Mouse (Mus musculus): ENCODE measurements at regions not wholly inside any gene's neighbourhood (a gene's known extent, or its start where the extent isn't known, plus 50 kb on each side); places are given as distances from the start of the nearest gene placed in this dataset.

DNA sequence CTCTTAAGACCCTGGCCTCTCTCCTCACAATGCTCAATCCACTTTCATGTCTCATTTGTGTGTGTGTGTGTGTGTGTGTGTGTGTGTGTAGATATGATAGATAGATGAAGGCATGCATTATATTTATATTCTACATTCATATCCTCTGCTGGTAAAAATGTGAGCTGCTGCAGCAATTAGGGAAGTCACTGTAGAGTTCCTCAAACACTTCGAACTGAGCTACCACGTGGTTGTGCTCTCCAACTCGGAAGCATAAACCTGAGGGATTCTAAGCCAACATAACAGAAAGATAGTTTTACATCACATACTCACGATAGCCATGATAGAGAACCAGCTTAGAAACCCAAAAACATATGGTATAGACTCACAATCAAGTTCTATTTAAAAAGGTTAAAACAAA is 565.5 kb upstream of the B3galt2 start:
- no peak for DNase-seq

DNA sequence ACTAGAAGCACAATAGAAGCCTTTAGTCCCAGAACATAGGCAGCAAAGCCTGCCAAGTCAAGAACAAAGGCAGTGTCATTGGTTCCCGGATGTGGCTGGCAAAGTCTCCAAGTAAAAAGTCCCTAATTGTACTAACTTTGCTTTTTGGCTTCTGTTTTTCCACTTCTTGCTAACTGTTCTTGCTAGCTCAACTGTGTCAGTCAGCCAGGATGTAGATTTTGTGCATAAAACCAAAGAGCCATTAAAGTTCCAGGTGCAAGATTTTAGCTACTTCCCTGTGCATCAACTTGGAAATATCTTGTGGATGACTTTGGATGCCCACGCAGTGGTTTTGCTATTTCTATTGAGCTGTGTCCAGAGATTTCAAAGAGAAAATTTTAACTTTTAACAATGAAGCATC is 560.0 kb upstream of the B3galt2 start:
- no peak for DNase-seq

DNA sequence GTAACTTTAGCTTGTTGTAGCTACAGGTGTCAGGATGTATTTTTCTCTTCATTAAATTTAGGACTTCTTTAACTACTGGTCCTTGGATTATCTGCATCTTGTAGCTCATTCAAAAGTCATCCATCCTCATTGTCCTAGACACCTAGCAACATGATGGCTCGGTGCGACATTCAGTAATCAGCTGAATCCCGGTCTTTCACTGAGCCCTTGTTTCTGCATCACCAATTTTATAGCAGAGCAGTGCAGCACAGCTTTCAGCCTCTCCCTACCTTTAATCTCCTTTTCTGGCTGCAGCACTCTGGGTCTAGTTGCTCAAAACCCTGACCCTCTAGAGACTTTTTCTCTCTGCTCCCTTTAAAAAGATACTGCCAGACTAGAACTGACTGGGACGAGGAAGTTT is 543.6 kb upstream of the B3galt2 start:
- DNase-seq, result no peak

DNA sequence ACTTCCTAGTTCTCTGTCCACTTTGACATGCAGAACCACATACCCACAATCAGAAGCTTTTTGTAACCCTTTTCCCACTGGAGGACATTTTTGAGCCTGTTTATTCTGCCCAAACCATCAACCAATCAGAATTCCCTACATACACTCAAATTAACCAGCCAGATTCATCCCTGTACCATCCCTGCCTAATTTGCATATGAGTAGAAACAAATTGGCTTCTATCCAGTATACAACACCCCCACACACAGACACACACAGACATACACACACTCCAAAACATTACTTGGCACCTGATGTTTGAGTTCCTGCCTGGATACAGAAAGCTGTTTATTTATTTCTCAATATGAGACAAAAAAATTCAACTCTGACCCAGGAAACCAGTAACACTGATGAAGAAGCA is 542.2 kb upstream of the B3galt2 start:
- no peak for DNase-seq

DNA sequence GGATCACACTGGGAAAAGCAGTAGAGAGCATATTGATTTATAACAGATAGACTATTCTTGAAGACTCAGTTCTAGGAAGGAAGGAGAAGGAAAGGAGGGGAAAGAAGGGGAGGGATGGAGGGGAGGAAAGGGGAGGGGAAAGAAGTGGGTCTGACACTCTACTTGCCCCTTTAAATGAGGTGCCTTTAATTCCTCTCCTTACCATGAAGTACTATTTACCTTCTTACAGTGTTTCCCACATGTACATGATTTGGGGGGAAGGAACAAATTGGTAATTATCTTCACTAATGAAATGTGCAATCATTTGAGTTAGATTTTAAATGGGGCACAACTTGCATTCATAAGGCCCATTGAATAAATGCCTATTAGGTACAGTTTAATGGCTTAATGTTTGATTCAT is 518.3 kb upstream of the B3galt2 start:
- no peak for DNase-seq

DNA sequence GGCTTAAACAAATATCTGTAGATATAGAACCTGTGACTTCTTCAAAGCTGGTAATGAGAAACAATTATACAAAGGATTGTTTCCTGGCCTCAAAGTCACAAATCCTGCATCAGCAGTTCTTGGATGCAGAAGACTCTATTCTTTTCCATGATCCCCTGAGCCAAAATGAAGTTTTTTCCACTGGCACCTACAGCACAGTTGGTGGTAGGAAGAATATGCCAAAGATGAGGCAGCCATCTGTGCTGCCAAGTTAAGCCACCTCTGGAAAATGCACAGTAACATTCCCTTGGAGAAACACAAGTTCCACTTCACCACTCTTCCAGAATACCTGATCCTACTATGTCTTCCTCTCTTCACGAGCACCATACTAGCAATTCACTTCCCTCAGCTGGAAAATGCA is 510.2 kb upstream of the B3galt2 start:
- DNase-seq, result no peak

DNA sequence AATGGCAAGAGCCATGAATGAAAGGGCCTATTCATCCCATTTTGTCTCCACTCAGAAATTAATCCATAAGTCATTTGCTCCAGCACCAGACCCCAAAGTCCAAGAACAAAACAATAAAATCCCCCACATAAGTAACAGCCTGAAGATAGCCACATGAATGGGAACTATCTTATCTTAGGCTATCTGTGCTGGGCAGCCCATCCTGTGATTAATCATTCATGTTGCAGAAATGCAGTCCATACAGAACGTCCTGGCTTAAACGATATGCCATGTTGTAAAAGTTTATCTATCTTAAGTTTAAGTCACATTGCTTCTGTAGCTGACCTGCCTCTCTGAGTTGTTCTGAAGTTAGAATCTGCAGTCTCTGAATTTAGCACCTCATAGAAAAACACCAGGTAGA is 507.7 kb upstream of the B3galt2 start:
- DNase-seq, result no peak

DNA sequence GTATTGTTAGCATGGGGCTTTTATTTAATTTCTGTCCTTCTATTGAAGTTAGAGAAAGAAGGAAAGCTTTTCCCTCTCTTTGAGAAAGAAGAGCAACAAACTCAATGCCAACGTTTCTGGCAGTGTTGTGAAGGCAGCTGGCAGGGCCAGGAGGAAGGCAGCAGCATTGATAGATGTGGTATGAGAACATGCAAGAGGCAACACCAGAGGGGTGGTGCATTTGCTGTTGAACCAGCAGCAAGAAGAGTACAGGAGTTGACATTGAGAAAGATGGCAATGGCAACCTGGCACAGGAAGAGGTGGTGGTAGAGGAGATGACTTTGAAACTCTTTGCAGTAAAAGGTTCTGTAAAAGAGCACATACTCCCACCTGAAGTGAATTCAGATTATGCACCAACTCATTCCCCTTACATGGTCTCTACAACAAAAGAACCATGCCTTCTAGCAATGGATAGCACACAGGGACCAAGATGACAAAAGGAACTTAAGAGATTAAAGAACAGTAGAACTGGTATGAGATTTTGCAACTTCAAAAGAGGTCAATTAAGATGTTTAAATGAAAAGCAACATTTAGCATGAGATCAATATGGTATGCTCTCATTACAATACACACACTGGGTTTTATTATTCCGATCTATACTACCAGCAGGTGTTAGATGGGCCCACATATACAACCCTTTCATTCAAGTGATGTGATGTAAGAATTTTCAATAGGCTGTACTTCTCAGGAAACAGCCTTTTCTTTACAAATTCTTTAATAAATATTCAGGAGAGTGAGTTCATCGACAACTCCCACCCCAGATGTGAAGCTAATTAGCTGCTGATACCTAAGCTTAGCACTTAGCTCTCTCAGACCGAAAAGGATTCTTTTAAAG is 495.1 kb upstream of the B3galt2 start:
- no peak for DNase-seq

DNA sequence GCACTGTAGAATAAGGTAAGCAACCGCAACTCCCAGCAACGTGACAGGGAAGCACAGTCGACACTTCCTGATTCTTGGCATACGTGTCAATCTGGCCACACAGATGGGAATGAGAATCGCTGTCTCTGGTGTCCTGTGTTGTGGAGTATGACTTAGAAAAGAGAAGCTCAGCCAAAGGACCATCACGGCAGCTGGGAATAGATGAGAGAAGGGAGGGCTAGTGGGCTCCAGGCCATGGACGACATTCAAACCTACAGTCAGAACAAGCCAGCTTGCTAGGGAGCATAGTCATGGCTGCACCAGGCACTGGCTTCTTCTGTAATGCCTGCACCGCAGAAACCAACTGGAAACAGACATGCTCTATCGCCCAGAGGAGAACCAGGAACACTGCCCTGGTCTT is 469.2 kb upstream of the B3galt2 start:
- DNase-seq, result no peak

DNA sequence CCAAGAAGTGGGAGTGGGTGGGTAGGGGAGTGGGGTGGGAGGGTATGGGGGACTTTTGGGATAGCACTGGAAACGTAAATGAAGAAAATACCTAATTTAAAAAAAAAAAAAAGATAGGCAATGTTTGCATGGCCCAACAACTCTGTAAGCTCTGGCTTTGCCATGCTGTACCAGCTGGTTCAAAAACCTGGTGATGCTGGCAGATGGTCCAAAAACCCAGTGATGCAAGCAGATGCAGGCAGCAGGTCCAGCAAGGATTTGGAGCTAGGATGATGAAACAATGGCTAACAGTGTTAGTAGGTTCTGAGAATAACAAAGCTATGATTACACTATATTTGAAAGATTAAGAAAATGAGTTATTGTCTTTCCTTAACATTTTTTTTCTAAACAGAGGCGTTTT is 466.6 kb upstream of the B3galt2 start:
- no peak for DNase-seq

DNA sequence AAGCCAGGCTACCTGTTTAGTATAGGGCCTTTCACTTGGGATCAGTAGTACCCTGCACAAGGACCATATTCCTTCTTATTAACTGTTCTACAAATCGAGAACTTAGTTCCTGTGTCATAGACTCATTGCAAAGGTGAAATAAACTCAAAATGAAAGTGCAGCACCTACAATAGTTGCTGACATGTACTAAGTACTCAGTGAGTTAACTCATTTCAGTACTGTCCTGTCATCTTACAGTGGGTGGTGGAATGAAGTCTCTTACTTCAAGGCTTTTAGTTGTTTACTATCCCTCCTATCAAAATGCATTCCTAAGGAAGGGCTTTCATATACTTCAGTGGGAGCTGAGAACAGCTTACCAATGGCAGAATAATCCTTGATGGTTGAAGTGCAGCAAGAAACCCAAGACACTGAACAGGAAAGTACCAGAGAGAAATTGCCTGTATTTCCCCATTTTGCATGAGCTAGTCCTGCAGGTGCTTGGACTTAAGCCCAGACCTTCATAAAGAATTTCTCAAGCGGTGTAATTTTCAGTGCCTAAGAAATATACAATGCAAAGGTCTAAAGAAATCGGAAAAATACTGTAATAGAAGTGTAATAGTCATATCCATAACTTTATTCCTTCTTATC is 448.2 kb upstream of the B3galt2 start:
- DNase-seq, result no peak

DNA sequence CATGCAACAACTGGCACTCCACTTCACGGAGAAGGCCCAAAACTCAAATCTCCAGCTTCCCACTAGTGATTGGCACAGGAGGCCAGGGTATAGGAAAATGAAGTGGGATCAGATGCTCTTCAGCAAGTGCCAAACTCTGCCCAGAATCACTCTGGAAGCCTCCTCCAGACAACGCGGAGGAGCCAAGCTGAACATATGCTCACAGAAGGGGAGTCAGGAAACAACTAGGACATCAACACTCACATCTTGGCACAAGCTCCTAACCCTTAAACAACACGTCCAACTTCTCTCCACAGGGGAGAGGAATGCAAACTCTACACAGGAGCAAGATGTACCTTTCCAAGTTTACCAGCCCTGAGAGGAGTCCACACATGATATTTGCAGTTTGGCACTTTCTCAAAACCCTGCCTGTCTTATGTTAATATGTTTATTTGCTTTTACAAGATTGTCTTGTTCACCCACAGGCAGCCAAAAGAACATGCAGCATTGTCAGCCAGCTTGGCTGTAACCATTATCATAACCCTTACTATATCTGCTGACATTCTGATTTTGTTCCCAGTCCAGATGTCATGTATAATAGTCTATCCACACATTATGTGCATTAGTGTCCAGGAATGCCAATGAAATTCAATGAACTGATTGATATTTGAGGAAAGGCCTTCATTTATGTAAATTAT is 440.1 kb upstream of the B3galt2 start:
- no peak for DNase-seq

DNA sequence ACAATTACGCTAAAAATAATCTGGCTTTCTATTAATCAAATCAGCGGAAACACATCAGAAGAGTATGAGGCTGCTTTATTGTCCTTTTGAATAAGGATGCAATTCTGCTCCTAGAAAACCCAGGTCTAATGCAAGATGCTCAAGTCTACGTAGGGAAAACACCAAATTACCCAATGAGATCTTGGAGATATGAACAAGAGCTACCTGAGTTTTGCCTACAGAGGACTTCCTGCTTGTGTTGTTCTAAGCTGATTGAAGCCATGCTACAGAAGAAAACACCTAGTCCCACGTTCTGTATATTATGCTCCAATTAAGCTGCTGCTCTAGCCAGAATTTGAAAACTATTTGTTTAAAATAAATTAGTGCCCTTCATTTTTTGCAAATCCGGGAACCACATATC is 439.5 kb upstream of the B3galt2 start:
- no peak for DNase-seq

DNA sequence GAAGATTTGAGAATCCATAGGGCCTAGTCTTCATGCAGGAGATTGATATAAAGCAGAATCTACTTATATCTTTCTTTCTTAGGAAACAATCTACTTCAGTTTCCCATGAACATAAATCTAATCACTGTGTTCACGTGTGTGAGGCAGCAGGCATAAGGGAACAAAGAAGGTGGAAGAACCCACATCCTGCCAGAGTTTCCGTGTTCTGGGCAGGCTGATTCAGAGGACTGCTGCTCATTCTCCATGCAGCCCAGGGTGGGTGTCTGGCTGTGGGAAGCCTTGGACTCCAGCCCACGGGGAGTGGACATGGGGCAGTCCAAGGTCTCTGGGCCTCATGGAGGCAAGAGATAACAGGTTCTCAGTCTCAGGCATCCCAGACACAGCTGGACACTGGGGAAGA is 438.3 kb upstream of the B3galt2 start:
- peak; percentile 21 for DNase-seq

DNA sequence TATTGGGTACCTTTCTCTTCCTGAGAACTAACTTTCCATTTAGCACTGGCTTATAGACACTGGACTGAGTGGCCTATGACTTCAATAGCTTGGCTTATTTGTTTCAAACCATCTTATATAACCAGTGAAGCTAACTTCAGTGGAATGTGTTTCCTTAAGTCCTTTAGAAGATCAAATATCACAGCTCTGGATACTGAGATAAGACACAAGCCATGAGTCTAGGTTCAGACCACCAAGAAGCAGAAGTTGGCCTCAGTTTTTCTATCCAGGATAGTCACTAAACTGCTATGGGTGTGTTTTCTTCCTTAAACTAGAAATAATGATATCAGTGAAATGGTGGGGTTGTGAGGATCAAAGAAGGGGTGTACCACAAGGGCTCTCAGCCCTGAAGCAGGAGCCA is 436.4 kb upstream of the B3galt2 start:
- no peak for DNase-seq

DNA sequence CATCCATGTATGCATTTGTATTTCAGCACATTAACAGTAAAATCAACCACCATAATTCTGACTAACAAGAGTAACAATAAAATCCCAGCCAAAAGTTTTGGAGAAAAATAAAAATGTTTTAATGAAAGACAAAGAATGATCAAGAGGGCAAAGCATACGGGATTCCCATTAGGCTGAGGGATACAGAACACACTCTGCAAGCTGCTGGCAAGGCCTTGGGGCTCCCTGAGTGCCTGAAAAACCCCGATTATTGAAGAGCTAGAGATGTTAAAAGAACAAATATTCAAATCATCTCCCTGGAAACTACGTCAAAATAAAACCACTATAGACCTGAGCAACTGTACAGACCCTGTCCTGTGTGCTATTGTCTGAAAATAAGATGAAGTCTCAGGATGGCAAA is 433.5 kb upstream of the B3galt2 start:
- DNase-seq, result no peak

DNA sequence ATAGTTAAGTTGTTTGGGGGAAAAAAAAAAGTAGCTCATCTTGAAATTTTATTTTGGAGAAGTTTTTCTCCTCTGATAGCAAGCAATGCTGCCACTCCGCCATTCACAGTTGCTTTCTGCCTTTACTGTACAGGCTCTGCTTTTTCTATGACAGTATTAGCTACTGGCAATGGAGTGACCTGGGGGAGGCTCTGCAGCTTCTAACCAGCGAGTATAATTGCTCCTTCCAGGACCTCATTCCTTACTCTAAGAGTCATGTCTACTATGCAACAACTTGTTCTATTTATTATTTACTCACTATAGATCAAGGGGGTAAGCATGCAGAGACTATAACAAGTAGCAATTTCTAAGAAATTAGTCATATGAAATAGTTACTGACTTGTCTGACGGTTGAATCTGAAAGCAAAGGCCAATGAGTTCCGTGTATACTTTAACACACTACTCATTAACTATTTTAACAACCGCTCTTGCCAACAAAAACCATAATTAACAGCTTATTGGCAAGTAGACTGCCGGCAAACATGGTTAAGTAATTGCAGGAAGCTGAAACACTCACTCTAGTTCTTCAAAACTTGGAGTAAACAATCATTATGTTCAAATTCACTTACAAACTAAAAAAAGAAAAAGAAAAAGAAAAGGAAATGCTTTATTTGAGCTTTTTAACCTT is 432.9 kb upstream of the B3galt2 start:
- DNase-seq, result no peak

DNA sequence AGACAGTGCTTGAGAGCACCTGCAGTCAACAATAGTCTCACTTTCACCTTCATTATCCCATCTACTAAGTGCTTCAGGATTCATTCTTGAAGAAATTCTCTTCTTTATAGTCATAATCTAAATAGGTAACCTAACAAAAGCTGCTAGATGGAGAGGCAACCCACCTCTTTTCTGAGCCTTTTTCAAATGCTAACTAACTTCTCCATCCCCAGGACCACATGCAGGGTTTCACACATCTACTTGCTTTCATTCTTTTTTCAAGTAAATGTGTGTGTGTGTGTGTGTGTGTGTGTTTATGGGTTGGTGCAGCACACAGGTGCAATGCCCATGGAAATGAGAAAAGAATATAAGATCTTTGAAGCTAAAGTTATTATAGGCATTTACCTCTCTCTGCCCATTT is 423.1 kb upstream of the B3galt2 start:
- no peak for DNase-seq

DNA sequence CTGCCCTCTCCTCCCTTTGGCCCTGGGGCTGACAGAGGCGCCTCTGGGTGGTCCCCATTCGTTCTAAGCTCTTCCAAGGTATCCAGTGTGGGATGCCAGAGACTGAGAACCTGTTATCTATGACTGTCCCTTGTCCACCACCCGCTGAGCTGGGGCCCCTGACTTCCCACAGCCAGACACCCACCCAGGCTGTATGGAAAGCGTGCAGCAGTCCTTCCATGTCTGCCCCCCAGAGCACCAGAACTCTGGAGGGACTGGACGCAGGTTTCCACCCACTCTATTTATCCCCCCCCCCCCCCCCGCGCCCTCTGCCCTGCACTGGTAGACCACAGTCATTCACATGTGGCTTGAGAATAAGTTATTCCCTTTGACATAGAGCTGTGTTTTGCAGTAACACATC is 408.5 kb upstream of the B3galt2 start:
- DNase-seq, result no peak

DNA sequence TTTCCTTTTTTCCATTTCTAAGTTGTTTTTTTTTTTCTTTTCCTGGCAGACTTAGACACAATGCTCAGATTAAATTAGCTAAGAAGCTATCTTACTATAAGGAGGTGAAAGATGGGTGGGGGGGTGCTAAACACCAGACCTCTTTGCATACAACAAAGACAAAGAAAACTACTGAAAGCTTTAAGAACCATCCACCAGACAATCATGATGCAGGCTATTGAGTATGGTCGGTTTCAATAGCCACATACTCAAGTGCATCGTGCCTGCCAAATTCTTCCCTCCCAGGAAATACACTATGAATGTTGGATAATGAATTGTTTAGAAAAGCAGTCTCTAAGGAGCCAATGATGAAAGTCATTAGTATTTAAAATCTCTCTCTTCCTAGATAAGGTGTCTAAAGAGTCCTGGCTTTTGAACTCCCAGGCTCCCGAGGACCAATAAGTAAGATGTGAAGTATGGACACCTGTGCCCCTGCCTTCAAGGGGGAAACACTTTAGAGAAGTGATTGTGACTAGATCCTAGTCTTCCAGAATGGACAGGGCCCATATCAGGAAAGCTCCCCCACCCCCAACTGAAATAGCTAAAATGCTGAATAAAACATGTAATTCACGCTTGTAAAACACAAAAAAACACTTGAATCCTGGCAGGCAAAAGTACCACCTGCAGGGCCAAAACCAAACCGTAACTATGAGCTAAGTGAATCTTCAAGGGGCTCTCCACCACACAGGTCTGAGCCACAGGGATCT is 381.8 kb upstream of the B3galt2 start:
- DNase-seq, result no peak

DNA sequence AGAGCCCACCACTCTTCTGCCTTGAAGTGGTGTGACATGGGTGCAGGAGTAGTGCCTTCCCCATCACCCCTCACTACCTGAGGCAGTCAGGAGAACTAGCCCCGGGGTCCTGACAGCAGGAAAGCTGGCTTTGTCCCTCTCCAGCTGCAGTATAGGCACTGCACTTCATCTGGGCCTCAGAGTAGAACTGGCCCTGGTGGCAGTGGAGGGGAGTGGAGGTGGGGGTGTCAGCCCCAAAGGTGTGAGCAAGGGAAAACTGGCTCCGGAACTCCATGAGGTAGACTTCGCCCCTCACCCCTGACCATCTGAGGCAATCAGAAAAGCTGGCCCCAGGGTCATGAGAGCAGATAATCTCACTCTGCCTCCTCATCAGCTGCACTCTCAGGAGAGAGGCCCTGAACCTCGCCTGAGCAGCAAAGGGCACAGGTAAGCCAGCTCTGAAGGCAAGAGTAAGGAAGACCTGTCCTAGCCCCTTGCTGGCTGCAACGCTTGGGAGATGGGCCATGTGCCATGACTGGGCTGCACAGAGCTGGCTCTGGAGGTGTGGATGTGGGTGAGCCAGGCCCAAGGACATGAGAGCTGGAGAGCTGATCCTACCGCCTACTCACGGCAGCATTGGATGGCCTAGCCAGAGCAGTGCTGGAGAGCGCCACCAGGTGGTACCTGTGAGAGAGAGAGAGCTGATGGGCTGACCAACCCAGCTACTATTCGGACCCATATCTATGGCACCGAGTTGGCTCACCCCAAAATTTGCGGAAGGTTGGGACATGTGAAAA is 377.0 kb upstream of the B3galt2 start:
- DNase-seq, result no peak

DNA sequence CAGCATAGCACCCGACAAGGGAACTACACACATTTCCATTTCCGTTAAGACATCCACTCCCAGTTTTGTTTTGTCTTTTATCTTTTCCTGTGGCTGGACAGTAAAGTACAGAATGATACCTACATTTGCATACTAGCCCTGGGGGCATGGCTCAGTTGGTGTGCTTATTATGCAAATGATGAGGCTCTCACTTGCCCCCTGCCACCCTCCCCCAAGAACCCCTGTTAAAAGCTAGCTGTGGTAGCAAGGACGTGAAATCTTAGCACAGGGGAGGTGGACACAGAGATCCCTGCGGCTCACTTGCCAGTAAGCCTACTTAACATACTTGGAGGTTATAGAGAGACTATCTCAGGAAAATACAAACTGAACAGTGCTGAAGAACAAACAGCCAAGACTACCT is 375.2 kb upstream of the B3galt2 start:
- DNase-seq, result no peak
